Mouse (Mus musculus) lung, postnatal 0 days (tissue): ENCODE measurements around the gene Slc6a9. TPM values are rescaled to one million over a fixed set of nuclear protein-coding genes. Genes with fewer than 3 reads are reported as not detected.

ENCODE experiments used
- ATAC-seq: fragments of 200-750 bp; cut with Nextera tagmentation; 2 replicates; pipeline ENCODE4 v1.8.0; 2017; ENCODE audit warnings: moderate library complexity
- DNase-seq: peaks from one replicate; pipeline ENCODE4 v3.0.0-alpha.2; 2016; ENCODE audit warnings: low spot score
- H3K27ac ChIP-seq: fragments of 300-500 bp; sonication (generic); 2 replicates; pipeline ENCODE4 v1.5.1; 2014; ENCODE audit warnings: antibody characterized with exemption, mild to moderate bottlenecking, low read length, mixed read lengths
- H3K27me3 ChIP-seq: fragments of 300-500 bp; sonication (generic); replicated peaks from 2 replicates; pipeline ENCODE4 v1.6.1; 2014; ENCODE audit warnings: low read length, mixed read lengths; ENCODE audit not compliant: insufficient read depth
- H3K36me3 ChIP-seq: fragments of 300-500 bp; sonication (generic); 2 replicates; pipeline ENCODE4 v1.6.1; 2014; ENCODE audit warnings: low read length, mixed read lengths; ENCODE audit not compliant: insufficient read depth
- H3K4me1 ChIP-seq: fragments of 300-500 bp; sonication (generic); 2 replicates; pipeline ENCODE4 v1.6.1; 2014; ENCODE audit warnings: antibody characterized with exemption, low read depth, low read length, mixed read lengths; ENCODE audit not compliant: insufficient read depth
- H3K4me2 ChIP-seq: fragments of 300-500 bp; sonication (generic); replicated peaks from 2 replicates; pipeline ENCODE4 v1.6.1; 2014; ENCODE audit warnings: low read depth, mild to moderate bottlenecking, low read length, moderate library complexity, mixed read lengths
- H3K4me3 ChIP-seq: fragments of 300-500 bp; sonication (generic); 2 replicates; pipeline ENCODE4 v1.5.1; 2014; ENCODE audit warnings: low read depth, low read length
- H3K9ac ChIP-seq: fragments of 300-500 bp; sonication (generic); replicated peaks from 2 replicates; pipeline ENCODE4 v1.6.1; 2014; ENCODE audit warnings: low read depth, mild to moderate bottlenecking
- H3K9me3 ChIP-seq: fragments of 300-500 bp; sonication (generic); 2 replicates; pipeline ENCODE4 v1.6.1; 2016; ENCODE audit warnings: low read length, mixed read lengths
- CTCF ChIP-seq: IDR thresholded peaks from 2 replicates; pipeline ENCODE4 v1.5.1; 2016; ENCODE audit warnings: antibody characterized with exemption, mild to moderate bottlenecking
- EP300 ChIP-seq: IDR thresholded peaks from 2 replicates; pipeline ENCODE4 v1.6.1; 2016; ENCODE audit warnings: antibody characterized with exemption, mild to moderate bottlenecking, control low read depth
- WGBS: fragments of 180-500 bp; shearing (Covaris S2); extraction: QIAGEN DNeasy Blood & Tissue Kit; methylation state at CpG from one replicate; pipeline ENCODE4 v1.1.7; 2014; 5-methylcytosine and 5-hydroxymethylcytosine counted together
- polyA plus RNA-seq: library from polyadenylated mRNA; unstranded; fragments of >200 nt; fragmentation: Nextera tagmentation; extraction: Ambion mirVana; gene quantifications from 2 replicates; pipeline ENCODE4 v1.2.1, GENCODE M21; 2015

Gene Slc6a9
- polyA plus RNA-seq, 1 experiment from 2014 or later = 19.1 TPM

- DNase-seq (peak; percentile 88), ATAC-seq (peak; percentile 81)
- no peak overlapping the region for H3K9ac ChIP-seq
- no peaks in the 10 kb centered on the region for H3K27me3 ChIP-seq
- no peak overlapping the region for H3K4me3 ChIP-seq
- no peak overlapping the region for H3K27ac ChIP-seq
- no peaks in the 10 kb centered on the region for H3K4me1 ChIP-seq
- TF ChIP-seq EP300 (no peak), CTCF (no peak)
- WGBS = 32% methylated on average over 9 of the region's 9 CpGs
- H3K9me3 ChIP-seq = no peaks in the 10 kb centered on the region
- H3K36me3 ChIP-seq = no peaks in the 10 kb centered on the region
- H3K4me2 ChIP-seq = no peak overlapping the region
These were observed 31.8 kb downstream of the Slc6a9 start for GRCm38 (mm10) chr4:117866083-117866482.

- ATAC-seq (no peak), DNase-seq (no peak)
- no peak for TF ChIP-seq CTCF
- TF ChIP-seq EP300 = no peak
- Histone ChIP-seq H3K4me1 (no peaks in the 10 kb centered on the region), H3K36me3 (no peaks in the 10 kb centered on the region), H3K9ac (no peak overlapping the region), H3K27me3 (no peaks in the 10 kb centered on the region), H3K9me3 (no peaks in the 10 kb centered on the region), H3K4me2 (no peak overlapping the region), H3K27ac (no peak overlapping the region), H3K4me3 (no peak overlapping the region)
- WGBS = 40% methylated on average over 6 of the region's 6 CpGs
These were observed 32.7 kb downstream of the Slc6a9 start for GRCm38 (mm10) chr4:117867000-117867399.

- WGBS = 15% methylated on average over 24 of the region's 24 CpGs
- no peak overlapping the region for H3K4me3 ChIP-seq
- H3K4me2 ChIP-seq = no peak overlapping the region
These were observed 33.5 kb downstream of the Slc6a9 start for GRCm38 (mm10) chr4:117867823-117868222.

GRCm38 (mm10) chr4:117869317-117869716 lies 35.0 kb downstream of the Slc6a9 start:
- Histone ChIP-seq H3K4me3 (no peak overlapping the region), H3K9ac (no peak overlapping the region), H3K4me1 (no peaks in the 10 kb centered on the region), H3K9me3 (no peaks in the 10 kb centered on the region), H3K36me3 (no peaks in the 10 kb centered on the region), H3K27me3 (no peaks in the 10 kb centered on the region), H3K4me2 (no peak overlapping the region), H3K27ac (no peak overlapping the region)
- no peak for TF ChIP-seq CTCF
- no peak for TF ChIP-seq EP300
- DNase-seq (no peak), ATAC-seq (no peak)
- 74% methylated on average over 9 of the region's 9 CpGs for WGBS

More at GRCm38 (mm10) chr4:117867823-117868222, 33.5 kb downstream of the Slc6a9 start:
- Histone ChIP-seq H3K27ac (no peak overlapping the region), H3K4me1 (no peaks in the 10 kb centered on the region), H3K9me3 (no peaks in the 10 kb centered on the region), H3K27me3 (no peaks in the 10 kb centered on the region), H3K36me3 (no peaks in the 10 kb centered on the region), H3K9ac (no peak overlapping the region)
- ATAC-seq (0 out of 2 replicates have a peak, but pooled peaks have one; percentile 17), DNase-seq (peak; percentile 67)
- TF ChIP-seq CTCF (peak; percentile 81), EP300 (no peak)

- no peak for DNase-seq
- Histone ChIP-seq H3K9me3 (no peaks in the 10 kb centered on the region), H3K4me2 (no peak overlapping the region), H3K9ac (no peak overlapping the region), H3K4me3 (no peak overlapping the region), H3K27me3 (no peaks in the 10 kb centered on the region), H3K27ac (no peak overlapping the region), H3K36me3 (no peaks in the 10 kb centered on the region), H3K4me1 (no peaks in the 10 kb centered on the region)
- no peak for ATAC-seq
- 40% methylated on average over 1 of the region's 1 CpGs for WGBS
- TF ChIP-seq EP300 (no peak), CTCF (no peak)
These were observed 36.1 kb downstream of the Slc6a9 start for GRCm38 (mm10) chr4:117870437-117870836.

- Histone ChIP-seq H3K27me3 (no peaks in the 10 kb centered on the region), H3K9me3 (no peaks in the 10 kb centered on the region), H3K9ac (no peak overlapping the region), H3K4me3 (no peak overlapping the region), H3K4me1 (no peaks in the 10 kb centered on the region), H3K4me2 (no peak overlapping the region), H3K27ac (no peak overlapping the region), H3K36me3 (no peaks in the 10 kb centered on the region)
- ATAC-seq (0 out of 2 replicates have a peak, but pooled peaks have one; percentile 11), DNase-seq (no peak)
- 48% methylated on average over 7 of the region's 7 CpGs for WGBS
- TF ChIP-seq CTCF (no peak), EP300 (no peak)
These were observed 37.5 kb downstream of the Slc6a9 start for GRCm38 (mm10) chr4:117871787-117872186.

GRCm38 (mm10) chr4:117872471-117872886 lies 38.2 kb downstream of the Slc6a9 start, which contains the start of gene Ccdc24:
Ccdc24 (minus strand) TSS chr4:117872557.
- no peaks in the 10 kb centered on the region for H3K27me3 ChIP-seq
- no peak within 1 kb of the TSS for H3K4me3 ChIP-seq
- peak within 1 kb of the TSS; percentile 30 for H3K4me2 ChIP-seq
- no peak for TF ChIP-seq EP300
- TF ChIP-seq CTCF = no peak
- 10% methylated on average over 14 of the region's 14 CpGs for WGBS
- ATAC-seq = peak; percentile 40
- no peak within 1 kb of the TSS for H3K27ac ChIP-seq
- H3K9me3 ChIP-seq = no peaks in the 10 kb centered on the region
- DNase-seq = peak; percentile 48
- H3K36me3 ChIP-seq = no peaks in the 10 kb centered on the region
- H3K9ac ChIP-seq = no peak within 1 kb of the TSS
- no peaks in the 10 kb centered on the region for H3K4me1 ChIP-seq
